Mouse (Mus musculus): Measurements from ENCODE around the gene Prkcq.

DNA sequence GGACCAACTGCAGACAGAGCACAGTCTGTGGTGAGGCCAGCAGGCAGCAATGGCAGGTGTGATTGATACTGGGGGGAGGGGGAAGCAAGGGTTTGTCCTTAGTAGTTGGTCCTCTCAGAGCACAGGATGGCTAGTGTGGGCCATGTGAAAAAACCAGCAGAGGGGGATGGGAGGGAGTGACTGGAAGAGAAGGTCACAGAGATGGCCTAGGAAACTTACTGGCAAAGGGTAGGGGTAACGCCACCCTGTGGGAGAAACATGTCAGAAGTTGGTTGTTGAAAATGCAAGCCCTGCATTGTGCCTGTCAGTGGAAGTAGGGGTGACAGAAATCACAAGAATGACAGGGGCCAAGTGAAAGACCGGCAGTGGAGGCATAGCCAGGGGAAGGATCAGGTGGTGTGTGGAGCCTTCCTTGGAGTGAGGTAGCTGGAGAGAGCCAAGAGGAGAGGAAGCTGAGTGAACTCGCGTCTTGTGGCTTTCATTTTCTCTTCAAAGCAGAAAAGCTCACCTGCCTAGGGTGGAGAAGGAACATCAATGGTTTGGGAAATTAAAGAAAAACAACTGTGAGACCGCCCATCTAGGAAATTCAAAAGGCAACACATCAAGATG is 22.9 kb downstream of the Prkcq start:
- TF ChIP-seq CTCF (IDR thresholded peaks at IDR 0.05; ENCODE audit: insufficient read depth, low read depth, low read length) (no peak), POLR2A (IDR thresholded peaks at IDR 0.05; ENCODE audit: insufficient read depth, low read depth, low read length) (no peak)

Measured in olfactory bulb, adult 2 months (tissue).